Mouse (Mus musculus) bone marrow macrophage, adult 2 months (primary cell): ENCODE measurements at regions not wholly inside any gene's neighbourhood (a gene's known extent, or its start where the extent isn't known, plus 50 kb on each side); places are given as distances from the start of the nearest gene placed in this dataset.

ENCODE experiments used
- CTCF ChIP-seq: IDR thresholded peaks from 2 replicates; pipeline ENCODE4 v1.5.1; 2012; ENCODE audit warnings: low read depth, mild to moderate bottlenecking, low read length, moderate library complexity
- POLR2A ChIP-seq: IDR thresholded peaks from 2 replicates; pipeline ENCODE4 v1.6.1; 2012; ENCODE audit warnings: mild to moderate bottlenecking, low read depth, low read length, borderline replicate concordance

DNA sequence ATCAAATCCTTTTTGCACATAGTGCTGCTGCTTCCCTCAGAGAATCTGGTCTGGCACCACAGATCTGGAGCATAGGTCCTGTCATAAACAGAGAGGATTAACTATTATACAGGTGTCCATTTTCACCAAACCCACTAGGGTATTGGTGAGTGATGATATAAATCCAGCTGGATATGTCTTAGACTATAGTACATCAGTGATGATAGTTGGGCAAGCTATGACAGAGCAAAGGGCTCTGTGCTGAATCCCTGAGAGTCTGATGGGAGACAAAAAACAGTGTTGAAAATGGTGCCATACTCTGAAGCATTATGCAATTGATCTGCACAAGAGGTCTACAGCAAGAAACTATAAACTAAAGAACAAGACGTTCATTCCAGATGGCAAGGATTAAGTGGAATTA, 1993.3 kb downstream of the 9330182O14Rik start:
- TF ChIP-seq POLR2A: no peak
- TF ChIP-seq CTCF: no peak
